Mouse (Mus musculus): Measurements from ENCODE around the gene Tcfl5. TPM values are rescaled to one million over a fixed set of nuclear protein-coding genes. Genes with fewer than 3 reads are reported as not detected.

The Tcfl5 gene
- polyA plus RNA-seq (2015; fragmentation: Nextera tagmentation; extraction: Ambion mirVana), result 0.08 and 0.13 TPM in 2 replicates

- Histone ChIP-seq H3K4me2 (ENCODE audit: low read length) (peak within 1 kb of the TSS; percentile 43), H3K36me3 (ENCODE audit: insufficient read depth, low read length) (no peaks in the 10 kb centered on the region), H3K9me3 (replicated peaks; ENCODE audit: low read length) (peaks cover 7% of the 10 kb centered on the region), H3K27me3 (ENCODE audit: insufficient read depth, low read length) (peaks cover 19% of the 10 kb centered on the region), H3K9ac (ENCODE audit: low read depth, low read length) (0 out of 2 replicates have a peak within 1 kb of the TSS, but pooled peaks have one; percentile 9), H3K27ac (no peak within 1 kb of the TSS), H3K4me3 (replicated peaks; ENCODE audit: low read depth, low read length) (peak within 1 kb of the TSS; percentile 28), H3K4me1 (replicated peaks; ENCODE audit: insufficient read depth, low read length) (no peaks in the 10 kb centered on the region)
- no peak for DNase-seq (ENCODE audit: low spot score)
- no peak for TF ChIP-seq CTCF (IDR thresholded peaks at IDR 0.05; ENCODE audit: low read depth)
- 4% methylated on average over 31 of the region's 56 CpGs for WGBS
- no peak for ATAC-seq (replicated peaks; ENCODE audit: low FRiP score, low read depth)
These were observed at the start of gene Tcfl5 for GRCm38 (mm10) chr2:180642555-180643260. TSS of gene Tcfl5 (minus strand) at chr2:180642708.

GRCm38 (mm10) chr2:180689841-180690240 is 47.3 kb upstream of the Tcfl5 start:
- DNase-seq (ENCODE audit: low spot score) (no peak), ATAC-seq (replicated peaks; ENCODE audit: low FRiP score, low read depth) (peak; percentile 46; the same call in 1 of the 2 replicates)
- 83% methylated on average over 5 of the region's 5 CpGs for WGBS
- Histone ChIP-seq H3K27me3 (ENCODE audit: insufficient read depth, low read length) (no peaks in the 10 kb centered on the region), H3K27ac (no peak overlapping the region), H3K4me2 (ENCODE audit: low read length) (no peak overlapping the region), H3K36me3 (ENCODE audit: insufficient read depth, low read length) (peaks cover 48% of the 10 kb centered on the region), H3K9me3 (replicated peaks; ENCODE audit: low read length) (no peaks in the 10 kb centered on the region), H3K9ac (ENCODE audit: low read depth, low read length) (no peak overlapping the region), H3K4me3 (replicated peaks; ENCODE audit: low read depth, low read length) (no peak overlapping the region), H3K4me1 (replicated peaks; ENCODE audit: insufficient read depth, low read length) (0 out of 2 replicates have a peak, but pooled peaks cover 4% of the 10 kb centered on the region)
- no peak for TF ChIP-seq CTCF (IDR thresholded peaks at IDR 0.05; ENCODE audit: low read depth)

GRCm38 (mm10) chr2:180684031-180684430 is 41.5 kb upstream of the Tcfl5 start:
- no peak overlapping the region for H3K4me2 ChIP-seq (ENCODE audit: low read length)
- TF ChIP-seq CTCF (IDR thresholded peaks at IDR 0.05; ENCODE audit: low read depth), result no peak
- no peaks in the 10 kb centered on the region for H3K27me3 ChIP-seq (ENCODE audit: insufficient read depth, low read length)
- no peaks in the 10 kb centered on the region for H3K4me1 ChIP-seq (replicated peaks; ENCODE audit: insufficient read depth, low read length)
- no peak for DNase-seq (ENCODE audit: low spot score)
- ATAC-seq (replicated peaks; ENCODE audit: low FRiP score, low read depth), result no peak
- no peak overlapping the region for H3K27ac ChIP-seq
- peaks cover 73% of the 10 kb centered on the region for H3K36me3 ChIP-seq (ENCODE audit: insufficient read depth, low read length)
- WGBS, result 92% methylated on average over 4 of the region's 4 CpGs
- no peaks in the 10 kb centered on the region for H3K9me3 ChIP-seq (replicated peaks; ENCODE audit: low read length)
- no peak overlapping the region for H3K9ac ChIP-seq (ENCODE audit: low read depth, low read length)
- H3K4me3 ChIP-seq (replicated peaks; ENCODE audit: low read depth, low read length), result no peak overlapping the region

GRCm38 (mm10) chr2:180683524-180683923 is 41.0 kb upstream of the Tcfl5 start:
- Histone ChIP-seq H3K9ac (ENCODE audit: low read depth, low read length) (no peak overlapping the region), H3K9me3 (replicated peaks; ENCODE audit: low read length) (no peaks in the 10 kb centered on the region), H3K4me2 (ENCODE audit: low read length) (no peak overlapping the region), H3K4me1 (replicated peaks; ENCODE audit: insufficient read depth, low read length) (no peaks in the 10 kb centered on the region), H3K36me3 (ENCODE audit: insufficient read depth, low read length) (peaks cover 69% of the 10 kb centered on the region), H3K4me3 (replicated peaks; ENCODE audit: low read depth, low read length) (no peak overlapping the region), H3K27ac (no peak overlapping the region), H3K27me3 (ENCODE audit: insufficient read depth, low read length) (no peaks in the 10 kb centered on the region)
- WGBS, result 82% methylated on average over 2 of the region's 2 CpGs
- no peak for TF ChIP-seq CTCF (IDR thresholded peaks at IDR 0.05; ENCODE audit: low read depth)
- no peak for ATAC-seq (replicated peaks; ENCODE audit: low FRiP score, low read depth)
- no peak for DNase-seq (ENCODE audit: low spot score)

- Histone ChIP-seq H3K27me3 (ENCODE audit: insufficient read depth, low read length) (no peaks in the 10 kb centered on the region), H3K4me2 (ENCODE audit: low read length) (no peak overlapping the region), H3K36me3 (ENCODE audit: insufficient read depth, low read length) (peaks cover 49% of the 10 kb centered on the region), H3K4me3 (replicated peaks; ENCODE audit: low read depth, low read length) (no peak overlapping the region), H3K4me1 (replicated peaks; ENCODE audit: insufficient read depth, low read length) (no peaks in the 10 kb centered on the region), H3K27ac (no peak overlapping the region), H3K9me3 (replicated peaks; ENCODE audit: low read length) (no peaks in the 10 kb centered on the region), H3K9ac (ENCODE audit: low read depth, low read length) (no peak overlapping the region)
- no peak for ATAC-seq (replicated peaks; ENCODE audit: low FRiP score, low read depth)
- no peak for TF ChIP-seq CTCF (IDR thresholded peaks at IDR 0.05; ENCODE audit: low read depth)
- WGBS, result 70% methylated on average over 2 of the region's 2 CpGs
- DNase-seq (ENCODE audit: low spot score), result no peak
These were observed 38.7 kb upstream of the Tcfl5 start for GRCm38 (mm10) chr2:180681225-180681624.

GRCm38 (mm10) chr2:180678609-180679140 is 36.2 kb upstream of the Tcfl5 start:
- no peak overlapping the region for H3K4me3 ChIP-seq (replicated peaks; ENCODE audit: low read depth, low read length)
- peak; percentile 62 for ATAC-seq (replicated peaks; ENCODE audit: low FRiP score, low read depth)
- TF ChIP-seq CTCF (IDR thresholded peaks at IDR 0.05; ENCODE audit: low read depth), result peak; percentile 95

More at GRCm38 (mm10) chr2:180678609-180679140, 36.2 kb upstream of the Tcfl5 start:
- no peak overlapping the region for H3K9ac ChIP-seq (ENCODE audit: low read depth, low read length)
- H3K27ac ChIP-seq, result no peak overlapping the region
- H3K27me3 ChIP-seq (ENCODE audit: insufficient read depth, low read length), result no peaks in the 10 kb centered on the region
- H3K9me3 ChIP-seq (replicated peaks; ENCODE audit: low read length), result no peaks in the 10 kb centered on the region
- no peak overlapping the region for H3K4me2 ChIP-seq (ENCODE audit: low read length)
- no peaks in the 10 kb centered on the region for H3K4me1 ChIP-seq (replicated peaks; ENCODE audit: insufficient read depth, low read length)
- peak; percentile 73 for DNase-seq (ENCODE audit: low spot score)
- 25% methylated on average over 4 of the region's 4 CpGs for WGBS
- peaks cover 31% of the 10 kb centered on the region for H3K36me3 ChIP-seq (ENCODE audit: insufficient read depth, low read length)
